Mouse (Mus musculus) heart, postnatal 0 days (tissue): ENCODE measurements at regions not wholly inside any gene's neighbourhood (a gene's known extent, or its start where the extent isn't known, plus 50 kb on each side); places are given as distances from the start of the nearest gene placed in this dataset.

Experiments used
- ATAC-seq: fragments of 200-750 bp; cut with Nextera tagmentation; 2 replicates; pipeline ENCODE4 v1.8.0; 2017; ENCODE audit warnings: low read depth, moderate number of reproducible peaks, moderate library complexity; ENCODE audit not compliant: insufficient read depth
- DNase-seq: peaks from one replicate; pipeline ENCODE4 v3.0.0-alpha.2; 2016; ENCODE audit warnings: low spot score
- H3K27ac ChIP-seq: fragments of 300-500 bp; sonication (generic); 2 replicates; pipeline ENCODE4 v1.5.1; 2014; ENCODE audit warnings: low read depth, mild to moderate bottlenecking
- H3K27me3 ChIP-seq: fragments of 300-500 bp; sonication (generic); 2 replicates; pipeline ENCODE4 v1.6.1; 2014; ENCODE audit warnings: low read length, mixed read lengths; ENCODE audit not compliant: control insufficient read depth, insufficient read depth
- H3K36me3 ChIP-seq: fragments of 300-500 bp; sonication (generic); replicated peaks from 2 replicates; pipeline ENCODE4 v1.6.1; 2014; ENCODE audit warnings: low read length, mixed read lengths; ENCODE audit not compliant: control insufficient read depth, insufficient read depth
- H3K4me1 ChIP-seq: fragments of 300-500 bp; sonication (generic); 2 replicates; pipeline ENCODE4 v1.6.1; 2014; ENCODE audit warnings: antibody characterized with exemption; ENCODE audit not compliant: control insufficient read depth, insufficient read depth
- H3K4me2 ChIP-seq: fragments of 300-500 bp; sonication (generic); 2 replicates; pipeline ENCODE4 v1.6.1; 2014; ENCODE audit warnings: low read depth, mild to moderate bottlenecking, low read length, moderate library complexity
- H3K4me3 ChIP-seq: fragments of 300-500 bp; sonication (generic); 2 replicates; pipeline ENCODE4 v1.5.1; 2014; ENCODE audit warnings: low read depth, low read length
- H3K9ac ChIP-seq: fragments of 300-500 bp; sonication (generic); replicated peaks from 2 replicates; pipeline ENCODE4 v1.6.1; 2014; ENCODE audit warnings: low read depth, low read length, mixed read lengths
- H3K9me3 ChIP-seq: fragments of 300-500 bp; sonication (generic); replicated peaks from 2 replicates; pipeline ENCODE4 v1.6.1; 2016; ENCODE audit warnings: low read length; ENCODE audit not compliant: control insufficient read depth
- CTCF ChIP-seq: IDR thresholded peaks from 2 replicates; pipeline ENCODE4 v1.5.1; 2016; ENCODE audit warnings: antibody characterized with exemption, control low read depth, low read depth
- EP300 ChIP-seq: IDR thresholded peaks from 2 replicates; pipeline ENCODE4 v1.6.1; 2016; ENCODE audit warnings: antibody characterized with exemption, low read depth
- WGBS: fragments of 180-500 bp; shearing (Covaris S2); extraction: QIAGEN DNeasy Blood & Tissue Kit; methylation state at CpG from one replicate; pipeline ENCODE4 v1.1.7; 2014; 5-methylcytosine and 5-hydroxymethylcytosine counted together

GRCm38 (mm10) chr3:149827181-149827580, 836.8 kb upstream of the Adgrl2 start:
- Histone ChIP-seq H3K27ac (no peak overlapping the region), H3K9me3 (no peaks in the 10 kb centered on the region), H3K4me3 (no peak overlapping the region), H3K4me1 (no peaks in the 10 kb centered on the region), H3K9ac (no peak overlapping the region), H3K27me3 (no peaks in the 10 kb centered on the region), H3K36me3 (no peaks in the 10 kb centered on the region), H3K4me2 (no peak overlapping the region)
- TF ChIP-seq EP300 (no peak), CTCF (no peak)
- 11% methylated on average over 2 of the region's 2 CpGs for WGBS
- DNase-seq (no peak), ATAC-seq (no peak)

DNA sequence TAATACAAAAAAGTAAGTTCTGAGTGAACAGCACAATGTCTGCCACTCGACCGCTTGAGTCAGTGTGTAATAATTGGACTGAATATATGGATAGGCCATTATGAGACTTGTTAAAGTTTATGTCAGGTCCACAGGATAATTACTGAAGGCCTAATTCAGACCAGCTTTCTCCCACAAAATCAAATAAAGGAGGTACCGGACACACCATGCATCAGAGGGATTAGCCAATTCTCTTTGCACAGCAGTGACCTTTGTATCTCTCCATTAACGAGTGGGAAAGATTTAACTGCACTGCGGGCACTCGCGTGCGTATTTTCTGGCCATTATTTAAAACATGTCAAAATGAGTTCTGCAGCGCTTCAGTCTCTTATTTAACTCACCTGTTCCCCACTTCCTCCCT, 836.4 kb upstream of the Adgrl2 start:
- 89% methylated on average over 9 of the region's 9 CpGs for WGBS
- Histone ChIP-seq H3K36me3 (no peaks in the 10 kb centered on the region), H3K27me3 (no peaks in the 10 kb centered on the region), H3K4me3 (no peak overlapping the region), H3K27ac (no peak overlapping the region), H3K9ac (no peak overlapping the region), H3K4me1 (no peaks in the 10 kb centered on the region), H3K4me2 (no peak overlapping the region), H3K9me3 (no peaks in the 10 kb centered on the region)
- TF ChIP-seq CTCF (no peak), EP300 (no peak)
- DNase-seq = no peak
- no peak for ATAC-seq

GRCm38 (mm10) chr3:149820670-149821069, 830.3 kb upstream of the Adgrl2 start:
- WGBS = 85% methylated on average over 3 of the region's 3 CpGs
- H3K9me3 ChIP-seq = no peaks in the 10 kb centered on the region

GRCm38 (mm10) chr3:149819863-149820262, 829.5 kb upstream of the Adgrl2 start:
- Histone ChIP-seq H3K9ac (no peak overlapping the region), H3K27me3 (no peaks in the 10 kb centered on the region), H3K36me3 (no peaks in the 10 kb centered on the region), H3K4me3 (no peak overlapping the region), H3K4me1 (no peaks in the 10 kb centered on the region), H3K4me2 (no peak overlapping the region), H3K9me3 (no peaks in the 10 kb centered on the region), H3K27ac (no peak overlapping the region)
- no peak for DNase-seq
- TF ChIP-seq EP300 (no peak), CTCF (no peak)
- no peak for ATAC-seq
- 63% methylated on average over 4 of the region's 4 CpGs for WGBS

More at GRCm38 (mm10) chr3:149820670-149821069, 830.3 kb upstream of the Adgrl2 start:
- Histone ChIP-seq H3K27ac (no peak overlapping the region), H3K27me3 (no peaks in the 10 kb centered on the region), H3K4me1 (no peaks in the 10 kb centered on the region), H3K4me3 (no peak overlapping the region), H3K4me2 (no peak overlapping the region), H3K9ac (no peak overlapping the region), H3K36me3 (no peaks in the 10 kb centered on the region)
- ATAC-seq = no peak
- DNase-seq = no peak
- no peak for TF ChIP-seq EP300
- no peak for TF ChIP-seq CTCF

DNA sequence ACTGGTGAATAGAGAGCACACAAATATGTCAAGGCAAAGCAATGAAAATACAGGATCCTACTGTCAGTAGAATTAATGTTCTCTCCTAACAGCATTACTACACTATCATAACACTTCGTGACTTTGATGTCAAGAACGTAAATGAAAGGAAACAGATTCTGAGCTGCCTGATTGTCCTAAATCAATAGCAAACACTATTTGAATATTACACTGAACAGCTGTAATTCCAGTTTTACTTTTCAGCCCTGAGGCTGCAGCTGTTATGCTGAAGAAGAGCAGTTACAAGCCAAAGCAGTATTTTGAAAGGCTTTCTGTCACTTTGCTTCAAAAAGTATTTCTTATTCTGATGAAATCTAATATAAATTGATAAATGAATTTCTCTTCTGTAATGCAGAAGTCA, 828.7 kb upstream of the Adgrl2 start:
- Histone ChIP-seq H3K27me3 (no peaks in the 10 kb centered on the region), H3K4me1 (no peaks in the 10 kb centered on the region), H3K36me3 (no peaks in the 10 kb centered on the region), H3K4me2 (no peak overlapping the region), H3K9me3 (no peaks in the 10 kb centered on the region), H3K27ac (no peak overlapping the region), H3K9ac (no peak overlapping the region), H3K4me3 (no peak overlapping the region)
- ATAC-seq (no peak), DNase-seq (no peak)
- 66% methylated on average over 2 of the region's 2 CpGs for WGBS
- TF ChIP-seq CTCF (no peak), EP300 (no peak)

DNA sequence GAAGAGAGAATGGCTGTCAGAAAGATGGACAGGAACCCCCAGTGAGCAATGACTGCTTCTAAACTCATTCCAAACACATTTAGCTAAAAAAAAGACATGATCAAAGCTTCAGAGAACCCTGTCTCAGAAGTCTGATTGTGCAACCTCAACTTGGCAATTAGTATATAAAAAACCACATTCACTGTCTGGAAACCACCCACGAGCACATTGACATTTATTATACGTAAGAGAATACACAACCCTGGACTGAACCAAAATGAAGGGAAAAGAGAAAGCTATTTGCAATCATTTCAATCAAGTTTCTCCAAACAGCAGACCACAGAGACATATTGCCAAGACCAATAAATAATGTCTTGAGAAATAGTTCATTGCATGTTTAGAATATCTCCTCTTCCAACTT, 820.7 kb upstream of the Adgrl2 start:
- H3K27ac ChIP-seq = no peak overlapping the region
- H3K9me3 ChIP-seq = no peaks in the 10 kb centered on the region
- H3K4me3 ChIP-seq = no peak overlapping the region
- ATAC-seq (no peak), DNase-seq (no peak)
- no peak overlapping the region for H3K4me2 ChIP-seq
- 89% methylated on average over 2 of the region's 2 CpGs for WGBS
- no peaks in the 10 kb centered on the region for H3K36me3 ChIP-seq
- TF ChIP-seq CTCF (no peak), EP300 (no peak)
- H3K4me1 ChIP-seq = no peaks in the 10 kb centered on the region
- H3K27me3 ChIP-seq = no peaks in the 10 kb centered on the region
- no peak overlapping the region for H3K9ac ChIP-seq
